Mouse (Mus musculus) liver, embryonic 14.5 days (tissue): ENCODE results near the gene Avpr1a. TPM values are rescaled to one million over a fixed set of nuclear protein-coding genes. Genes with fewer than 3 reads are reported as not detected.
A peak's percentile ranks its signal among the peaks of the same experiment; 100 is the strongest.

Experiments
- ATAC-seq: fragments of 200-750 bp; cut with Nextera tagmentation; 2 replicates; pipeline ENCODE4 v1.8.0; 2017; ENCODE audit warnings: moderate number of reproducible peaks, mild to moderate bottlenecking, moderate library complexity; ENCODE audit not compliant: insufficient read depth
- DNase-seq, 3 experiments: peaks; one replicate each; pipeline ENCODE4 v3.0.0-alpha.2; 2012 to 2013; ENCODE audit warnings: low read depth in 3 of 3, low spot score in 3 of 3
- H3K27ac ChIP-seq: fragments of 300-500 bp; sonication (generic); 2 replicates; pipeline ENCODE4 v1.5.1; 2014; ENCODE audit warnings: moderate library complexity, mild to moderate bottlenecking, control low read depth, inconsistent platforms
- H3K27me3 ChIP-seq: fragments of 300-500 bp; sonication (generic); 2 replicates; pipeline ENCODE4 v1.6.1; 2014; ENCODE audit warnings: mild to moderate bottlenecking, low read length, moderate library complexity; ENCODE audit not compliant: control insufficient read depth, insufficient read depth
- H3K36me3 ChIP-seq: fragments of 300-500 bp; sonication (generic); replicated peaks from 2 replicates; pipeline ENCODE4 v1.6.1; 2014; ENCODE audit warnings: low read depth; ENCODE audit not compliant: control insufficient read depth, insufficient read depth
- H3K4me1 ChIP-seq, 2 experiments: fragments of 200-500 bp in 1 of 2; fragments of 300-500 bp in 1 of 2; sonication (generic) in 1 of 2; replicated peaks; 2 replicates each; pipeline ENCODE4 v1.6.1; 2012 to 2014; ENCODE audit warnings: antibody characterized with exemption in 1 of 2, inconsistent platforms in 1 of 2, low read length in 1 of 2; ENCODE audit not compliant: control insufficient read depth in 2 of 2, insufficient read depth in 2 of 2
- H3K4me2 ChIP-seq: fragments of 300-500 bp; sonication (generic); 2 replicates; pipeline ENCODE4 v1.6.1; 2014; ENCODE audit warnings: low read depth, mild to moderate bottlenecking, control low read depth, moderate library complexity
- H3K4me3 ChIP-seq, 2 experiments: fragments of 200-500 bp in 1 of 2; fragments of 300-500 bp in 1 of 2; sonication (generic) in 1 of 2; 2 replicates each; pipeline ENCODE4 v1.5.1; 2012 to 2014; ENCODE audit warnings: low read depth in 2 of 2, low read length in 2 of 2, mild to moderate bottlenecking in 2 of 2, control low read depth in 1 of 2, inconsistent platforms in 1 of 2, moderate library complexity in 1 of 2; ENCODE audit not compliant: insufficient read depth in 1 of 2
- H3K9ac ChIP-seq: fragments of 300-500 bp; sonication (generic); replicated peaks from 2 replicates; pipeline ENCODE4 v1.6.1; 2014; ENCODE audit warnings: mild to moderate bottlenecking, control low read depth, moderate library complexity
- H3K9me3 ChIP-seq: fragments of 300-500 bp; sonication (generic); 2 replicates; pipeline ENCODE4 v1.6.1; 2016; ENCODE audit warnings: low read length, mixed read lengths; ENCODE audit not compliant: control insufficient read depth
- CTCF ChIP-seq: IDR thresholded peaks from 2 replicates; pipeline ENCODE4 v1.5.1; 2016; ENCODE audit warnings: antibody characterized with exemption, low read depth, control low read depth
- EP300 ChIP-seq: IDR thresholded peaks from 2 replicates; pipeline ENCODE4 v1.6.1; 2016; ENCODE audit warnings: antibody characterized with exemption, low read depth
- WGBS: fragments of 180-500 bp; shearing (Covaris S2); extraction: QIAGEN DNeasy Blood & Tissue Kit; methylation state at CpG from one replicate; pipeline ENCODE4 v1.1.7; 2014; ENCODE audit not compliant: insufficient replicate concordance; 5-methylcytosine and 5-hydroxymethylcytosine counted together
- polyA plus RNA-seq, 2 experiments: library from polyadenylated mRNA; depleted of rRNA in 1 of 2; stranded (reverse) in 1 of 2; unstranded in 1 of 2; fragments of >200 nt; fragmentation: Nextera tagmentation in 1 of 2; extraction: Ambion mirVana in 1 of 2; gene quantifications; 2 replicates each; pipeline versions ENCODE4 v1.2.1 to v1.2.3; 2012 to 2014

Gene Avpr1a
- polyA plus RNA-seq, 2 experiments = 1.8 to 3.1 TPM

DNA sequence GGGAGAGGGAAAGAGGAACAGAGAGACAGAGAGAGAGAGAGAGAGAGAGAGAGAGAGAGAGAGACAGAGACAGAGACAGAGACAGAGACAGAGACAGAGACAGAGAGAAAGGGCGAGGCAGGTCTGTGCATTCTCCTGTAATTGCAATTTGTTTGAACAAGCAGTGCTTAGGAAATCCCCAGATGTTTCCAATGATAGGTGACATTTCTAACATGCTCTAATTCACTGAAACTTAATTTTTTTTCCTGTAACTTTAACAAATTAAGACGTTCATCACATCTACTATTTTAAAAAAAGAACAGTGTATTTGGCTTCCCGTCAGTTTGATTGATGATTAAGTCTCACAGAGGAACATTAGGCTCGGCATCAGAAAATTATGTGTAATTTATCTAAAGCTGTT lies 15.6 kb upstream of the Avpr1a start:
- no peaks in the 10 kb centered on the region for H3K36me3 ChIP-seq
- H3K9ac ChIP-seq = no peak overlapping the region
- ATAC-seq = no peak
- H3K27me3 ChIP-seq = no peaks in the 10 kb centered on the region
- DNase-seq = no peak
- H3K4me2 ChIP-seq = no peak overlapping the region
- 53% methylated on average over 4 of the region's 4 CpGs for WGBS
- H3K27ac ChIP-seq = no peak overlapping the region
- no peaks in the 10 kb centered on the region for H3K9me3 ChIP-seq
- no peak overlapping the region for H3K4me3 ChIP-seq
- H3K4me1 ChIP-seq = no peaks in the 10 kb centered on the region
- TF ChIP-seq EP300 (no peak), CTCF (no peak)

DNA sequence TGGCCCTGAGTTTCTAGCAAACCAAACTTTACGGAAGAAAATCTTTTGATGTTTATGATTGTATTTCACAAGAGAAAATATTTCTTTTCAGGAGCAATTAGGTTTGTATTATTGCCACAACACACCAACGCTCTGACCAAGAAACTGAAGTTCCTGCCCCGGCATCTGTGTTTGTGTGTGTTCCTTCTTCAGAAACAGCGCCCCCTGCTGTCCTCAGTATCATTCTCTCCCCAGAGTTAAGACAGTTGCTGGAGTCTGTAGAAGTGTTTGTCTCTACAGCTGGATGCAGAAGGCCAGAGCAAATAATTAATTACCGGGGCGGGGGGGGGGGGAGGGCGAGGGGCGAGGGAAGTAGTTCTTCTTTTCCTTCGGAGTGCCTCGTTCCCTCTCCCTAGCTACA lies 1.0 kb upstream of the Avpr1a start:
- no peaks in the 10 kb centered on the region for H3K36me3 ChIP-seq
- H3K4me2 ChIP-seq = no peak overlapping the region
- H3K9ac ChIP-seq = no peak overlapping the region
- peak; percentile 53 for TF ChIP-seq CTCF
- TF ChIP-seq EP300 = no peak
- DNase-seq (peak; percentile 18 to 28 (median 23)), ATAC-seq (no peak)
- no peak overlapping the region for H3K27ac ChIP-seq
- no peaks in the 10 kb centered on the region for H3K9me3 ChIP-seq
- WGBS = 25% methylated on average over 8 of the region's 10 CpGs
- H3K4me1 ChIP-seq = no peaks in the 10 kb centered on the region
- H3K4me3 ChIP-seq = no peak overlapping the region
- H3K27me3 ChIP-seq = peaks cover 19% of the 10 kb centered on the region

DNA sequence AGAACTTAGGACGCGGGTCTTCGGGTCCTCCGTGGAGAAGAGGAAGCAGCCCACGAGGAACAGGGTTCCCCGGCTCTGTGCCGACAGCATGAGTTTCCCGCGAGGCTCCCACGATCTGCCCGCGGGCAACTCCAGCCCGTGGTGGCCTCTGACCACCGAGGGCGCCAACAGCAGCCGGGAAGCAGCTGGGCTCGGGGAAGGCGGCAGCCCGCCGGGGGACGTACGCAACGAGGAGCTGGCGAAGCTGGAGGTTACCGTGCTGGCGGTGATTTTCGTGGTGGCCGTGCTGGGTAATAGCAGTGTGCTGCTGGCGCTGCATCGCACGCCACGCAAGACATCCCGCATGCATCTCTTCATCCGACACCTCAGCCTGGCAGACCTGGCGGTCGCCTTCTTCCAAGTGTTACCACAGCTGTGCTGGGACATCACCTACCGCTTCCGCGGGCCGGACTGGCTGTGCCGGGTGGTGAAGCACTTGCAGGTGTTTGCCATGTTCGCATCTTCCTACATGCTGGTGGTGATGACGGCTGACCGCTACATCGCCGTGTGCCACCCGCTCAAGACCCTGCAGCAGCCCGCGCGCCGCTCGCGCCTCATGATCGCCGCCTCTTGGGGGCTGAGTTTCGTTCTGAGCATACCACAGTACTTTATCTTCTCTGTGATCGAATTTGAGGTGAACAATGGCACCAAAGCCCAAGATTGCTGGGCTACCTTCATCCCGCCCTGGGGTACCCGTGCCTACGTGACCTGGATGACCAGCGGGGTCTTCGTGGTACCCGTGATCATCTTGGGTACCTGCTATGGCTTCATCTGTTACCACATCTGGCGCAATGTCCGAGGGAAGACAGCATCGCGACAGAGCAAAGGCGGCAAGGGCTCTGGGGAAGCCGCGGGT lies 665 bp downstream of the Avpr1a start:
- DNase-seq (no peak), ATAC-seq (no peak)
- Histone ChIP-seq H3K4me3 (peak overlapping the region; percentile 40 to 44), H3K9me3 (no peaks in the 10 kb centered on the region), H3K4me1 (no peaks in the 10 kb centered on the region), H3K36me3 (no peaks in the 10 kb centered on the region), H3K27ac (no peak overlapping the region), H3K27me3 (peaks cover 19% of the 10 kb centered on the region), H3K4me2 (peak overlapping the region; percentile 52), H3K9ac (no peak overlapping the region)
- 1% methylated on average over 70 of the region's 70 CpGs for WGBS
- TF ChIP-seq CTCF = no peak
- no peak for TF ChIP-seq EP300

DNA sequence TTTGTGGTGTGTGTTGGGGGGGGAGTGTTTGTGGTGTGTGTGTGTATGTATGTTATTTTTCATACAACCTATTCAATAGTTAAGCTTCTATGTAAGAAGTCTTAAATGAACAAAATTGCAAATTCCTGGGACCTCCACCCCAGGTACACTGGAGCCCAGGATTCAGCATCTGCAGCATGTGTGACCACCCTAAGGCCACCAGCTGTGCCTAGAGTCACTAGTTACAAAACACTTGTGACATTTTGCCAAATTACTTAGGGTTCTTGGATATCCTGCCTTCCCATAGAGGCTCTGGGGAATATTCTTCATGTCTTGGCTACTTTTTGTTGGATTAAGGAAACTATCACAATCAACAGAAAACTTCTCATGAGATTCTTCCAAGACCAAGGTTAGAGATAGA lies 1.6 kb downstream of the Avpr1a start:
- Histone ChIP-seq H3K9ac (no peak overlapping the region), H3K4me2 (no peak overlapping the region; the same call in 1 of the 2 replicates), H3K4me3 (no peak overlapping the region; a peak in 1 of 4 replicates), H3K9me3 (no peaks in the 10 kb centered on the region), H3K27me3 (peaks cover 19% of the 10 kb centered on the region), H3K27ac (no peak overlapping the region), H3K4me1 (peaks cover 0 to 2% of the 10 kb centered on the region in 2 experiments; a peak in 1 of 4 replicates), H3K36me3 (no peaks in the 10 kb centered on the region)
- no peak for ATAC-seq
- no peak for DNase-seq
- no peak for TF ChIP-seq EP300
- TF ChIP-seq CTCF = no peak

DNA sequence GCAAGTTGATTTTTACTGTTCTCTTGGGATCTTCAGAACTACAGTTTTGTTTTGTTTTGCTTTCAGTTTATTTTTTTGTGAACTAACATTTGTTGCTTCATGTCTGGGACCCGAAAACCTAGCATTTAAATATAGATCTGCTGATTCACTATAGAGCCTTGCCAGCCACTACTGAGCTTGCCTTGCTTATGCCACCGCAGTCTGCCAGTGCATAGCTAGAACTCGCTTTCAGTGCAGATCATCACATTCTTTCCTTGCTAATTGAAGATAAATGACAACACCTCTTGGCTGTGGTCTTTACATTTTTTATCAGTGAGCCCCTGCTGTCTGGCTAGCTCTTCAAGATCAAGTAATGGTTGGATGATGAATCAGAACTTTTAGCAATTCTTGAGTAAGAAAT lies 5.2 kb downstream of the Avpr1a start:
- Histone ChIP-seq H3K4me2 (no peak overlapping the region), H3K27me3 (peaks cover 11% of the 10 kb centered on the region), H3K9ac (no peak overlapping the region), H3K4me1 (peaks cover 0 to 2% of the 10 kb centered on the region in 2 experiments; a peak in 1 of 4 replicates), H3K9me3 (no peaks in the 10 kb centered on the region), H3K27ac (no peak overlapping the region), H3K36me3 (no peaks in the 10 kb centered on the region), H3K4me3 (no peak overlapping the region)
- DNase-seq (no peak), ATAC-seq (no peak)
- 33% methylated on average over 3 of the region's 3 CpGs for WGBS
- TF ChIP-seq EP300 (no peak), CTCF (no peak)
